Mouse (Mus musculus): ENCODE results near the gene Tdp2.
A peak's percentile ranks its signal among the peaks of the same experiment; 100 is the strongest.

- TF ChIP-seq REST (IDR thresholded peaks at IDR 0.05; ENCODE audit: insufficient read depth, insufficient read length) (no peak), POLR2A (IDR thresholded peaks at IDR 0.05; ENCODE audit: insufficient read length, low read depth) (no peak), E2F4 (IDR thresholded peaks at IDR 0.05; ENCODE audit: insufficient read depth) (no peak), POLR2AphosphoS2 (IDR thresholded peaks at IDR 0.05; ENCODE audit: insufficient read length, low read depth) (no peak), MAX (IDR thresholded peaks at IDR 0.05; ENCODE audit: low read depth) (no peak), TCF12 (IDR thresholded peaks at IDR 0.05; ENCODE audit: insufficient read depth, poor library complexity, severe bottlenecking) (no peak), USF1 (IDR thresholded peaks at IDR 0.05; ENCODE audit: low read depth) (no peak), MYOG (IDR thresholded peaks at IDR 0.05; ENCODE audit: control insufficient read depth in 1 of 3, insufficient read depth in 1 of 3, insufficient read length in 2 of 3, low read depth in 2 of 3) (no peak), TCF3 (IDR thresholded peaks at IDR 0.05; ENCODE audit: insufficient read length, low read depth) (no peak), MYOD1 (IDR thresholded peaks at IDR 0.05; ENCODE audit: control insufficient read depth in 1 of 3, insufficient read length in 2 of 3, low read depth in 2 of 3) (no peak), CEBPB (IDR thresholded peaks at IDR 0.05; ENCODE audit: insufficient read depth, poor library complexity, severe bottlenecking) (peak; percentile 72), SRF (IDR thresholded peaks at IDR 0.05; ENCODE audit: control insufficient read depth, insufficient read length, low read depth) (no peak)
Measured at GRCm38 (mm10) chr13:24791349-24791748, 40.1 kb upstream of the Tdp2 start.

Data from myocyte (in vitro differentiated cells).